Mouse (Mus musculus) limb, embryonic 14.5 days (tissue): ENCODE data around the gene Cd24a. TPM values are rescaled to one million over a fixed set of nuclear protein-coding genes. Genes with fewer than 3 reads are reported as not detected.

Experiments
- ATAC-seq: fragments of 200-750 bp; cut with Nextera tagmentation; 2 replicates; pipeline ENCODE4 v1.8.0; 2017; ENCODE audit warnings: low read depth, moderate number of reproducible peaks, moderate TSS enrichment; ENCODE audit not compliant: low FRiP score
- DNase-seq: peaks from one replicate; pipeline ENCODE4 v3.0.0-alpha.2; 2015; ENCODE audit warnings: low spot score
- H3K27ac ChIP-seq: fragments of 300-500 bp; sonication (generic); replicated peaks from 2 replicates; pipeline ENCODE4 v1.5.1; 2014; ENCODE audit warnings: low read depth, mild to moderate bottlenecking, low read length, moderate library complexity, mixed read lengths
- H3K27me3 ChIP-seq: fragments of 300-500 bp; sonication (generic); 2 replicates; pipeline ENCODE4 v1.6.1; 2014; ENCODE audit warnings: low read length, mixed read lengths; ENCODE audit not compliant: control insufficient read depth, insufficient read depth
- H3K36me3 ChIP-seq: fragments of 300-500 bp; sonication (generic); 2 replicates; pipeline ENCODE4 v1.6.1; 2014; ENCODE audit warnings: mild to moderate bottlenecking, low read length, moderate library complexity, mixed read lengths; ENCODE audit not compliant: control insufficient read depth, insufficient read depth
- H3K4me1 ChIP-seq: fragments of 300-500 bp; sonication (generic); 2 replicates; pipeline ENCODE4 v1.6.1; 2014; ENCODE audit warnings: antibody characterized with exemption, low read length, mixed read lengths; ENCODE audit not compliant: control insufficient read depth, insufficient read depth
- H3K4me2 ChIP-seq: fragments of 300-500 bp; sonication (generic); replicated peaks from 2 replicates; pipeline ENCODE4 v1.6.1; 2014; ENCODE audit warnings: low read depth, mild to moderate bottlenecking, low read length, moderate library complexity; ENCODE audit not compliant: severe bottlenecking
- H3K4me3 ChIP-seq: fragments of 300-500 bp; sonication (generic); replicated peaks from 2 replicates; pipeline ENCODE4 v1.5.1; 2014; ENCODE audit warnings: low read length
- H3K9ac ChIP-seq: fragments of 300-500 bp; sonication (generic); 2 replicates; pipeline ENCODE4 v1.6.1; 2014; ENCODE audit warnings: mild to moderate bottlenecking, low read depth, low read length, moderate library complexity; ENCODE audit not compliant: severe bottlenecking
- H3K9me3 ChIP-seq: fragments of 300-500 bp; sonication (generic); 2 replicates; pipeline ENCODE4 v1.6.1; 2016; ENCODE audit warnings: low read length; ENCODE audit not compliant: control insufficient read depth
- POLR2A ChIP-seq: fragments of 200-500 bp; IDR thresholded peaks from 2 replicates; pipeline ENCODE4 v1.8.0; 2012; ENCODE audit warnings: inconsistent platforms, mild to moderate bottlenecking, moderate library complexity, borderline replicate concordance; ENCODE audit not compliant: insufficient read depth, insufficient read length; ENCODE audit errors: extremely low read depth
- WGBS: fragments of 180-500 bp; shearing (Covaris S2); extraction: QIAGEN DNeasy Blood & Tissue Kit; methylation state at CpG from one replicate; pipeline ENCODE4 v1.1.7; 2014; 5-methylcytosine and 5-hydroxymethylcytosine counted together
- polyA plus RNA-seq, 2 experiments: library from polyadenylated mRNA; depleted of rRNA in 1 of 2; stranded (reverse) in 1 of 2; unstranded in 1 of 2; fragments of >200 nt; fragmentation: Nextera tagmentation in 1 of 2; extraction: Ambion mirVana in 1 of 2; gene quantifications; 2 replicates each; pipeline versions ENCODE4 v1.2.1 to v1.2.3; 2012 to 2014

Cd24a gene
- polyA plus RNA-seq, 2 experiments, result 268 to 335 TPM

DNA sequence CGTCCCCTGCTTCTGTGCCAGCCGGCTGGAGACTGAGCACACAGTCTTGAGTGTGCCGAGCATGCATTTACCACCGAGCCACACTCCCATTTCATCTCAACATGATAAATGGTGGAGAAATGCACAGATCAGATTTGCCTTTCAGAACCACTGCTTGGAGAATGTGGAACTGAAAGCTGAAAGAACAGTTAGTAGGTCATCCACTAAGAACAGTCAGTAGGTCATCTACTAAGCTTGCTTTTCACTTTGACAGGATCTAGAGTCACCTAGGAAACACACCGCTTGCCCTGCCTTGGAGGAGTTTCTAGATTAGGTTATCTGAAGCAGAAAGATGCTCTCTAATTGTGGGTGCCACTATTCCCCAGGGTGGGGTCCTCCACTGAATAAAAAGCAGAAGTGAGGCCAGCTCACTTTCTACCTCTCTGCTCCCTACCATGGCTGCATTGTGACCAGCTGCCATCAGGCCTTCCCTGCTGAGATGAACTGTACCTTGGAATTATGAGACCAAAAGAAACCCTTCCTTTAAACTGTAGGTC is 20.4 kb upstream of the Cd24a start:
- no peaks in the 10 kb centered on the region for H3K36me3 ChIP-seq
- no peak overlapping the region for H3K9ac ChIP-seq
- H3K4me3 ChIP-seq, result no peak overlapping the region
- no peak for TF ChIP-seq POLR2A
- H3K27me3 ChIP-seq, result no peaks in the 10 kb centered on the region
- no peak overlapping the region for H3K4me2 ChIP-seq
- DNase-seq, result no peak
- WGBS, result 90% methylated on average over 5 of the region's 5 CpGs
- no peak for ATAC-seq
- H3K4me1 ChIP-seq, result no peaks in the 10 kb centered on the region
- no peak overlapping the region for H3K27ac ChIP-seq
- no peaks in the 10 kb centered on the region; the same call in 1 of the 2 replicates for H3K9me3 ChIP-seq

DNA sequence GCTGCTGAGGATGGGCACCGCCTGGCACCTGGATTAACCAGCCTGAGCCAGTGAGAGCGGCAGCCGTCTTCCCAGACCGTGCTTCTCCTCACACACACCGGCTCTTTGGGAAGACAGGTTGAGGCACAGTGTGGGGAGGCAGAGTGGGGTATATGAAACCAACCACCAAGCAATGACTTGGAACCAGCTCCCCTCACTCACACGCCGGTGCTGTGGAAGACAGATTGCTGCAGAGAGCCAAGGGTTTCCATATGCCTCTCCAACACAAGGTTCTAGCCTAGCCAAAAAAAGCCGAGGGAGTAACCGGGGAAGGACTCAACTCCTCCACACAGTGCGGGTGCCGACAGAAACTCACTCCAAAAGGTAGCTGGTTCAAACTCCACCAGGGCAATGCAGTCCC is 18.8 kb upstream of the Cd24a start:
- H3K27me3 ChIP-seq, result no peaks in the 10 kb centered on the region
- no peak overlapping the region for H3K9ac ChIP-seq
- ATAC-seq (no peak), DNase-seq (no peak)
- H3K36me3 ChIP-seq, result no peaks in the 10 kb centered on the region
- no peak overlapping the region for H3K4me2 ChIP-seq
- 78% methylated on average over 11 of the region's 11 CpGs for WGBS
- H3K9me3 ChIP-seq, result no peaks in the 10 kb centered on the region
- no peak overlapping the region for H3K27ac ChIP-seq
- TF ChIP-seq POLR2A, result no peak
- H3K4me1 ChIP-seq, result no peaks in the 10 kb centered on the region
- no peak overlapping the region for H3K4me3 ChIP-seq

DNA sequence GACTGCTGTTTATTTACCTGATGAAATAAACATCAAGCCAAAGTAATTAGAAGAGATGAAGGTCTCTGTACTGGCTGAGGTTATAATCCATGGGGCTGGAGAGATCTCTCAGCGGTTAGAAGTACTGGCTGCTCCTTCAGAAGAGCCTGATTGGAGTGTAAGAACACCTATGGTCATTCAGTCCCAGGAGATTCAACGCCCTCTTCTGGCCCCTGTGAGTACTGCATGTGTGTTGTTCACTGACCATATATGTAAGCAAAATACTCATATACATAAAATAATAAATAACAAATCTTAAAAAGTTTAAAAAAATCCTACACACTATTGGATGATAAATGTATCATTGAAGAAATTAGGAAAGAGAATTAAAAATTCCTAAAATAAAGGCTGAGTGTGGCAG is 17.3 kb upstream of the Cd24a start:
- 44% methylated on average over 2 of the region's 2 CpGs for WGBS

DNA sequence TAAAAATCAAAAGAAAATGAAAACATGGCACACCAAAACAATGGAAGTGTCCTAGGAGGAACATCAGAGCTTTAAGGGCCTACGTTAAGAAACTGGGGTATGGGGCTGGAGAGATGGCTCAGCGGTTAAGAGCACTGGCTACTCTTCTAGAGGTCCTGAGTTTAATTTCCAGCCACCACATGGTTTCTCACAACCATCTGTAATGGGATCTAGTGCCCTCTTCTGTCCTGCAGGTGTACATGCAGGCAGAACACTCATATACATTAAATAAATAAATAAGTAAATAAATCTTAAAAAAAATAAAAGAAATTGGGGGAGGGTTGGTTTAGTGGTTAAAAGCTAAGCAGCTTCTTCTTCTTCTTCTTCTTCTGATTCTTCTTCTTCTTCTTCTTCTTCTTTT is 16.8 kb upstream of the Cd24a start:
- no peak for TF ChIP-seq POLR2A
- no peaks in the 10 kb centered on the region for H3K36me3 ChIP-seq
- no peaks in the 10 kb centered on the region for H3K9me3 ChIP-seq
- H3K4me3 ChIP-seq, result no peak overlapping the region
- H3K27ac ChIP-seq, result no peak overlapping the region
- no peak overlapping the region for H3K4me2 ChIP-seq
- H3K4me1 ChIP-seq, result no peaks in the 10 kb centered on the region
- WGBS, result 92% methylated on average over 2 of the region's 2 CpGs
- ATAC-seq, result no peak
- no peak overlapping the region for H3K9ac ChIP-seq
- no peaks in the 10 kb centered on the region for H3K27me3 ChIP-seq
- DNase-seq, result no peak

More for the DNA sequence above, 17.3 kb upstream of the Cd24a start:
- no peak for TF ChIP-seq POLR2A
- Histone ChIP-seq H3K36me3 (no peaks in the 10 kb centered on the region), H3K9me3 (no peaks in the 10 kb centered on the region), H3K4me3 (no peak overlapping the region), H3K9ac (no peak overlapping the region), H3K27me3 (no peaks in the 10 kb centered on the region), H3K27ac (no peak overlapping the region), H3K4me1 (no peaks in the 10 kb centered on the region), H3K4me2 (no peak overlapping the region)
- ATAC-seq (no peak), DNase-seq (no peak)

DNA sequence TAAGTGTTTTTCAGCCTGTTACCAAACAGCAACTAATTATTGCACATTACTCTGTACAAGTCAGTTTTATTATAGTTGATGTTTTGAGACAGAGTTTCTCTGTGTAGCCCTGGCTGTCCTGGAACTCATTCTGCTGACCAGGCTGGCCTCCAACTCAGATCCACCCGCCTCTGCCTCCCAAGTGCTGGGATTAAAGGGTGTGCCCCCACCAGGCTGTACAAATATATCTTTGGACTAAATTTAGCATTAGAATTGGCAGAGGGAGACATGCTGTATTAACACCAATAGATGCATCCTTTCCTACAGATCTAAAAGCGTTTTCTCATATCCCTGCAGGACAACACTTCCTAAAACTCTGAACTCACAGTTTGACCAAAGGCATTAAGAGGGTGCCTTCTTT is 3.7 kb upstream of the Cd24a start:
- no peaks in the 10 kb centered on the region for H3K36me3 ChIP-seq
- H3K27me3 ChIP-seq, result no peaks in the 10 kb centered on the region
- no peak overlapping the region for H3K27ac ChIP-seq
- H3K9ac ChIP-seq, result no peak overlapping the region
- H3K4me1 ChIP-seq, result peaks cover 3% of the 10 kb centered on the region
- WGBS, result 81% methylated on average over 2 of the region's 2 CpGs
- DNase-seq (no peak), ATAC-seq (no peak)
- no peak for TF ChIP-seq POLR2A
- H3K4me2 ChIP-seq, result no peak overlapping the region
- H3K9me3 ChIP-seq, result peaks cover 11% of the 10 kb centered on the region
- no peak overlapping the region for H3K4me3 ChIP-seq

DNA sequence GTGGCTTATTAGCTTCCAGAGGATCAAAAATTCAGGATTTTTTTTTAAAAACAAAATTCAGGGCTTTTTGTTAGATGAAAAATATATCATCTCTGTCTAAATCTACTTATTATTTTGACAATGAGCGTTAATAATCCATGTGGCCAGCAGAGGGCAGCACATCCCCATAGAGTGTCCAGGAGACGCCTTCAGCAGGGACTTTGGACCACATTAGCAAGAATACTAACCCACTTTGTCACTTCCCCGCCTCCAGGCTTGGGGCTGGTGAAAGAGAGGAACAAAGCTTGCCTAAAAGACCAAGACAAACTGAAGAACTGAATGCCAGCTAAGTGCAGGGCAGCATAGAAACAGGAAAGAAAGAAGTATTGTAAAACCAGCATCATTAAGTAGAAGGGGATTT is 3.1 kb upstream of the Cd24a start:
- DNase-seq (peak; percentile 83), ATAC-seq (no peak)
- H3K4me3 ChIP-seq, result no peak overlapping the region
- TF ChIP-seq POLR2A, result no peak
- no peak overlapping the region for H3K4me2 ChIP-seq
- 3% methylated on average over 3 of the region's 3 CpGs for WGBS
- H3K27me3 ChIP-seq, result no peaks in the 10 kb centered on the region
- H3K9me3 ChIP-seq, result peaks cover 11% of the 10 kb centered on the region
- H3K27ac ChIP-seq, result no peak overlapping the region
- no peak overlapping the region for H3K9ac ChIP-seq
- peaks cover 3% of the 10 kb centered on the region for H3K4me1 ChIP-seq
- no peaks in the 10 kb centered on the region for H3K36me3 ChIP-seq
